Mouse (Mus musculus): ENCODE data around the gene Hpgd. TPM values are rescaled to one million over a fixed set of nuclear protein-coding genes. Genes with fewer than 3 reads are reported as not detected.
A peak's percentile ranks its signal among the peaks of the same experiment; 100 is the strongest.
"Not testable (repeated sequence)": the region's sequence is repeated elsewhere in the genome, so short reads cannot be mapped to it uniquely, and the experiment has no call there.

Hpgd gene
- 15.7 and 22.8 TPM in 2 replicates for polyA plus RNA-seq (2015; fragmentation: Nextera tagmentation; extraction: Ambion mirVana)

DNA sequence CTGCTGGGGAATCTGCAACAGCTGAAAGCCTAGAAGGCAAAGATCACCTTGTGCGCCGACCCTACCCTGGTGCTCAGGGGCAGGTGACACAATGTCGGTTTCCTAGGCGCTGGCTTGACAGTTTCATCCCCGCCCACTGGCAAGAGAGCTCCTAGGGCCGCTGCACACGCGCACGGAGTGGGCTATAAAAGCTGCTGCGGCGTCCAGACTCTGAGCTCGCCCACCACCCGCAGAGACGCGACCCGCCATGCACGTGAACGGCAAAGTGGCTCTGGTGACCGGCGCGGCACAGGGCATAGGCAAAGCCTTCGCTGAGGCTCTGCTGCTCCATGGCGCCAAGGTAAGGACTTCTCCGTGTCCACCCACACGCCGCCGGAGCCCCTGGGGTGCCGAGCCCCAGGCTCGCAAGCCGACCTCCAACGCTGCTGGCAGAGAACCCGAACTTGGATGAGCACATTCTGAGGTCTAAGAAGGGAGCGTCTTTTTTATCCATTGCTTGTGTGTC is at the start of gene Hpgd:
Gene Hpgd, plus strand, starts transcription at position 213 of the 505 bp plus-strand sequence.
- no peak for DNase-seq
- peaks cover 12% of the 10 kb centered on the region for H3K27me3 ChIP-seq
- peak; percentile 54 for ATAC-seq (ENCODE audit: low read depth)
- H3K9ac ChIP-seq: peak within 1 kb of the TSS; percentile 47
- peak within 1 kb of the TSS; percentile 60 for H3K4me2 ChIP-seq
- 0 out of 2 replicates have a peak, but pooled peaks cover 4% of the 10 kb centered on the region for H3K4me1 ChIP-seq (replicated peaks)
- H3K36me3 ChIP-seq: no peaks in the 10 kb centered on the region
- WGBS (ENCODE audit: insufficient replicate concordance): under 1% methylated on average over 33 of the region's 33 CpGs
- H3K4me3 ChIP-seq (replicated peaks): peak within 1 kb of the TSS; percentile 53
- H3K27ac ChIP-seq: peak within 1 kb of the TSS; percentile 1; the same call in 1 of the 2 replicates
- H3K9me3 ChIP-seq (replicated peaks): no peaks in the 10 kb centered on the region

DNA sequence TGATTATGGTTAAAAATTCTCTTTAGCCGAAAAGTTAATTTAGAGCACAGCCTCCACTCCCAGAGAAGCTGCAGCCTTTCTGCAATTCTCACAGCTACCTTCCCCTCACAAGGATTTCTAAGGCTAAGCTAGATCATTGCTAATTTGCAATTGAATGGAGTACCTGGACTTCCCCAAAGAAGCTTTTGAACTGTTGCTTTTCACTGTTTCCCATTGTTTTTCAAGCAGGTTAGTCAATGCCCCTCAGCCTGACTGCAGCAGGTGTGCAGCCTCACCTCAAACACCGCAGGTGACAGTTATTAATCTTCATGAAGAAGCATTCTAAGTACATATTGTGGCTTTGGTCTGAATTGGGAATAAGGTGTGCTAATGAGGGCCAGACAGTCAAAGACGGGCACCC is 42.7 kb upstream of the Hpgd start:
- not testable (repeated sequence) for H3K9ac ChIP-seq; H3K27ac ChIP-seq; H3K9me3 ChIP-seq (replicated peaks); H3K4me3 ChIP-seq (replicated peaks); H3K4me1 ChIP-seq (replicated peaks); ATAC-seq (ENCODE audit: low read depth); H3K4me2 ChIP-seq; DNase-seq; H3K27me3 ChIP-seq; H3K36me3 ChIP-seq
- 65% methylated on average over 3 of the region's 3 CpGs for WGBS (ENCODE audit: insufficient replicate concordance)

DNA sequence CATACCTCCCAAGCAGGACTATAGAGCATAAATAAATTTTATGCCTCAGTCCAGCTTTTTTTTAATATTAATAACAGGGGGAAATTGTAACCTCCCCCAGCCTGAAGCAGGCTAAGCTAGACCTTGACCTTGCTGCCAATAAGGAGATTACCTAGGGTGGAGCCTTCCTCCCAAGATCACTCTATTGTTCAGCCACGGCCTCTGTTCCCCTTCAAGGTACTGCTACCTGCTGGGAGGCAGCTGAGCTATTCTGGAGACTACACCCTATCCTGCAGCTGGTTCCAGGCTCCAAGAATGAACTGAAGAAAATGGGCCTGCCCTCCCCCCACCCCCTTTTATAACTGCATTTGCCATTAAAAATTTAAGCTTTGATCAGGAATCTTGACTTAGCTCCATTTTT is 42.1 kb upstream of the Hpgd start:
- no peak for DNase-seq
- WGBS (ENCODE audit: insufficient replicate concordance): 55% methylated on average over 1 of the region's 1 CpGs
- H3K27me3 ChIP-seq: no peaks in the 10 kb centered on the region

DNA sequence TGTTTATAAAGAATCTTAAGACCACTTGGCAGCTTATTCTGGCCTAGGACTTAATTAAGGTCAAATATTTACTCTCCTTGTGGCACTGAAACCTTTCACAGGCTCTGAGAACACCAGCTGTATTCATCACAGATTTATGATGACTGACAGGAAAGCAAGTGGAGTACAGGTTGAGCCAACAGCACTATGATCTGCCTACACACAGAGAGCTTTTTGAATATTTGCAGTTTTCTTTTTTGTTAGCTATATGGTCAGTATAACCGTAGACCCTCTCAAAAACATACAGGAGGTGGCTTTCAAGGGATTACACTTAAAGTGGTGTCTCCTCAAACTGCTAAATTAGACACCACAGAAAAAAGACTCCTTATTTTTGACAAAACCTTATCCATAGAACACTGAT is 33.2 kb upstream of the Hpgd start:
- Histone ChIP-seq H3K27me3 (no peaks in the 10 kb centered on the region), H3K27ac (no peak overlapping the region), H3K4me2 (no peak overlapping the region), H3K9ac (no peak overlapping the region), H3K4me3 (replicated peaks) (no peak overlapping the region), H3K4me1 (replicated peaks) (no peaks in the 10 kb centered on the region), H3K9me3 (replicated peaks) (no peaks in the 10 kb centered on the region), H3K36me3 (no peaks in the 10 kb centered on the region)
- ATAC-seq (ENCODE audit: low read depth): no peak
- DNase-seq: no peak
- WGBS (ENCODE audit: insufficient replicate concordance): 54% methylated on average over 1 of the region's 1 CpGs

More for the DNA sequence above, 42.1 kb upstream of the Hpgd start:
- Histone ChIP-seq H3K4me2 (no peak overlapping the region), H3K4me3 (replicated peaks) (no peak overlapping the region), H3K4me1 (replicated peaks) (no peaks in the 10 kb centered on the region), H3K9me3 (replicated peaks) (no peaks in the 10 kb centered on the region), H3K36me3 (no peaks in the 10 kb centered on the region), H3K9ac (no peak overlapping the region), H3K27ac (no peak overlapping the region)
- no peak for ATAC-seq (ENCODE audit: low read depth)

DNA sequence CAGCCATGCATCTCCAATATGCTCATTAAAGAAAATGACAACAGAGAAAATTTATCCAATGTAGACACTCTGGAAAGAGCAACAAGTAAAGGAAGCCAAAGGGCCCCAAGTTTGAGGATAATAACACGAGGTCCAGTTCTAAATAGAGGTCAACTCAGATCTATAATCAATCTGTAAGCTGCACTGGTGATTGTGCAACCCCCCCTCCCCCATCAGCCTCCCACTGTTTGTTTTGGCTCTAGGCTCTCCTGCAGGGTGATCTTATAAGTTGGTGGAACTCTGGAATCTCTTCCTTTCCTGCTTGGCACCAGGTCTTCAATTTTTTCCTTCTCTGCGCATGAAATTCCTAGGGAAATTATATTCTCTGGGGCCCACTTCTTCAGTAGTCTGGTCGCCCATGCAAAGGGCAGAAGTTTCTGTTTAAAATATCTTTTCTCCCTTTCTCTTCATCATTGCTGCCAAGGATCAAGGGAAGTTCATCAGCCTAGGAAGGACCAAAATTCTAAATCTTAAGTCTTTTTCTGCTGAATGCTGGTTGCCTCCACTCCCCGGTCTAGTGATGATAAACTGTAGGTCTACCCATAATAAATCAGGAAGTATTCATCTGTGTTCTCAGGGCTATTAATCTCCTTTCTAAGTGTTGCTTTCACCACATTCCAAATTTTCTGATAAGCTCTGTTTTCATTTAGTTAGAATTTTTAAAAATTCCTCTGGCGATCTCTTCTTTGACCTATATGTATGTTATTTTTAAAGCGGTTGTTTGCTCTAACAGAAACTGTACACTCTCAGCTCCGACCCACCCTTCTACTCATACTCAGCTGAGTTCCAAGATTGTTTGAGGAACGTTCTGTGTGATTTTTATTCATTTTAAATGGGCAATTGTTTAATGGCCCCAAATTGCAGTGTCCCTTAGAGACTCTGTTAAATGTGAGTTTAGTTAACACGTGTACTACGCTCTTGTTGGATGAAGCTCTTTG is 24.4 kb upstream of the Hpgd start:
- H3K9ac ChIP-seq: no peak overlapping the region
- DNase-seq (no peak), ATAC-seq (ENCODE audit: low read depth) (0 out of 2 replicates have a peak, but pooled peaks have one; percentile 34)
- H3K4me2 ChIP-seq: no peak overlapping the region
- WGBS (ENCODE audit: insufficient replicate concordance): 59% methylated on average over 10 of the region's 10 CpGs
- H3K36me3 ChIP-seq: no peaks in the 10 kb centered on the region
- no peaks in the 10 kb centered on the region for H3K9me3 ChIP-seq (replicated peaks)
- no peak overlapping the region for H3K27ac ChIP-seq
- no peak overlapping the region for H3K4me3 ChIP-seq (replicated peaks)
- no peaks in the 10 kb centered on the region for H3K4me1 ChIP-seq (replicated peaks)
- H3K27me3 ChIP-seq: no peaks in the 10 kb centered on the region

DNA sequence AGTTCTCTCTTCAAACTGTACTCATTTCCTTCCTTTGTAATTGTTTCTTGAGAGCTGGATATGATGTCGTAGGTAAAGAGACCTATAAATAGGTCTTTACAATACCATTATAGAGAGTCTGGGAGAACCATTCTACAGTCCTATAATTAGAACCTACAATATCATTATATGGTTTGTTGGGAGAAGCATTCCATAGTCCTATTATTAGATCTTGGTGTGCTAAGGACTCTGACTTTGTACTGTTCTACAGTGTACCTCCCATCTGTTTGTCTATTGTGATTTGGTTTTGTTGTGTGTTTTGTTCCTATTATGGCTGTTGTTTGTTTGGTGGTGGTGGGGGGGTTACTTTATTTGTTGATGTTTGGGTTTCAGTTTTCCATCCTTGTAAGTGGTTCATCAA is 21.5 kb upstream of the Hpgd start:
- no peak overlapping the region for H3K27ac ChIP-seq
- 45% methylated on average over 1 of the region's 1 CpGs for WGBS (ENCODE audit: insufficient replicate concordance)

DNA sequence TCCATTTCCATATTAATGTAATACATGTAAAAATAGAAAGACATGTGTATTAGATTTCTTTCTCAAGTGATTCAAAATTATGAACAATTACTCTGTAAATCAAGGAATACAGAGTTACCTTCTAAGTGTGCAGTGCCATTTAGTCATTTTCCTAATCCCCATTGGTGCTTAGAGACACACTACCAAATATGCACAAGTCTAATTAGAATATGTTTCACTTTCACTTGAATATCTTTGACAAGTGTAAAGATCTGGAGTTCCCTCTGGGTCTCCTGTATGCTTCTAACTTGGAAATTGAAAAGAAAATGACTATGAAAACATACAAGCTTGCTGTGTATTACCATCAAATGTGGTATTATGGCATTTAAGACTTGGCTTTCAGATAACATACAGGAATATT is 19.1 kb upstream of the Hpgd start:
- Histone ChIP-seq H3K4me3 (replicated peaks) (no peak overlapping the region), H3K9me3 (replicated peaks) (no peaks in the 10 kb centered on the region), H3K4me1 (replicated peaks) (no peaks in the 10 kb centered on the region), H3K9ac (no peak overlapping the region), H3K36me3 (no peaks in the 10 kb centered on the region), H3K27me3 (no peaks in the 10 kb centered on the region), H3K27ac (no peak overlapping the region), H3K4me2 (no peak overlapping the region)
- ATAC-seq (ENCODE audit: low read depth) (no peak), DNase-seq (no peak)

More for the DNA sequence above, 21.5 kb upstream of the Hpgd start:
- Histone ChIP-seq H3K9me3 (replicated peaks) (no peaks in the 10 kb centered on the region), H3K9ac (no peak overlapping the region), H3K4me1 (replicated peaks) (no peaks in the 10 kb centered on the region), H3K4me3 (replicated peaks) (no peak overlapping the region), H3K27me3 (no peaks in the 10 kb centered on the region), H3K36me3 (no peaks in the 10 kb centered on the region), H3K4me2 (no peak overlapping the region)
- no peak for ATAC-seq (ENCODE audit: low read depth)
- no peak for DNase-seq

DNA sequence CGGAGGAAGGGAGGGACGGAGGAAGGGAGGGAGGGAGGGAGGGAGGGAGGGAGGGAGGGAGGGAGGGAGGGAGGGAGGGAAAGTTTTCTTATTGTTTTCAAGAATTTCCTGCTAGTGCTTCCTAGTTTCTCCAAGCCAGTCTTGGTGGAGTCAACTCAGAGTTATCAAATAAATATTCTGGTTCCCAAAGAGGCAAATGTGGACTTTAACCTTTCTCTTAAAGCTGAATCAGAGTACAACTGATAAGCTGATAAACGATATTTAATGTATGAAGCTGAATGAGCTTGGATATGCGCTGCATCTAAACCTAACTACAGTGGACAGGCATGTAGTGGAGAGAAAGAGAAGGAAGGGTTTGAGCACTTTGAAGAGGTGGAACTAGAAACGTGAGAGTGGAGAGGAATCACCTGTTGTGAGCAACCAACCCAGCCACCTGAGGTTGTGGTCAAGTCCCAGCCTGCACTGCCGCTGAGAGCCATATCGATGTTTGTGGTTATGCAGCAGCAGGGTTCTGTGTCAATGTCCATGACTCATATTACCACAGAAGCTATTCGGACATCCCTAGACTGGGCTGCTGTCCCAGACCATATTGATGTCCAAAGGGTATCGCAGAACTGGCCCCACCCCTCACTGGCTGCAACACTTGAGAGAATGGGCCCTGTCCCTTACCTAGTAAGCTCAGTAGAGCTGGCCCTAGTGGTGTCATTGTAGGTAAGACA is 16.4 kb upstream of the Hpgd start:
- ATAC-seq (ENCODE audit: low read depth) (no peak), DNase-seq (no peak)
- no peak overlapping the region for H3K27ac ChIP-seq
- no peaks in the 10 kb centered on the region for H3K9me3 ChIP-seq (replicated peaks)
- H3K9ac ChIP-seq: no peak overlapping the region
- no peaks in the 10 kb centered on the region for H3K27me3 ChIP-seq
- H3K4me2 ChIP-seq: no peak overlapping the region
- no peak overlapping the region for H3K4me3 ChIP-seq (replicated peaks)
- H3K36me3 ChIP-seq: no peaks in the 10 kb centered on the region
- WGBS (ENCODE audit: insufficient replicate concordance): 50% methylated on average over 7 of the region's 9 CpGs
- no peaks in the 10 kb centered on the region for H3K4me1 ChIP-seq (replicated peaks)

DNA sequence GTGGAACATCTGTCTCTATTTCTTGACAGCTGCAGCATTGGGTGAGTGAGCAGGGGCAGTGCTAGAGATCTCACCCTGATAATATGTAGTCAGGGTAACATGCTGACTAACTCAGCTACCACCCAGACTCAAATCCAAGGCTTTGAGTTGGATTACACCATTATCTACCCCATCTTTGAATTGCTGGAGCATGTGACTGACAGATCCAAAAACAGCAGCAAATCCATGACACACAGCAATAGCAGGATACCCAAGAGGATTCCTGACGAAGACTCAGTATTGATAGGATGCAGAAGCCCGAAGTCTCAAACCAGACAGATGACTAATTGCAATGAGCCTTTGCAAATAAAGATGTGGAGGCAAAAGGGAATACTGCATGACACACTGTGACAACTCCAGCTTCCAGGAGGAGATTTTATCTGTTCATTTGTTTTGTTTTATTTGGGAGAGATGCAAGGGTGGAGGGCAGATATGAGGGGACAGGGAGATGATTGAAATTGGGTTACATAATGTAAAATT is 15.8 kb upstream of the Hpgd start:
- H3K4me3 ChIP-seq (replicated peaks): no peak overlapping the region
- H3K27me3 ChIP-seq: no peaks in the 10 kb centered on the region
- 65% methylated on average over 2 of the region's 2 CpGs for WGBS (ENCODE audit: insufficient replicate concordance)
- DNase-seq: no peak
- no peak for ATAC-seq (ENCODE audit: low read depth)
- no peak overlapping the region for H3K4me2 ChIP-seq
- H3K9ac ChIP-seq: no peak overlapping the region
- no peaks in the 10 kb centered on the region for H3K36me3 ChIP-seq
- H3K9me3 ChIP-seq (replicated peaks): no peaks in the 10 kb centered on the region
- no peak overlapping the region for H3K27ac ChIP-seq
- H3K4me1 ChIP-seq (replicated peaks): no peaks in the 10 kb centered on the region

DNA sequence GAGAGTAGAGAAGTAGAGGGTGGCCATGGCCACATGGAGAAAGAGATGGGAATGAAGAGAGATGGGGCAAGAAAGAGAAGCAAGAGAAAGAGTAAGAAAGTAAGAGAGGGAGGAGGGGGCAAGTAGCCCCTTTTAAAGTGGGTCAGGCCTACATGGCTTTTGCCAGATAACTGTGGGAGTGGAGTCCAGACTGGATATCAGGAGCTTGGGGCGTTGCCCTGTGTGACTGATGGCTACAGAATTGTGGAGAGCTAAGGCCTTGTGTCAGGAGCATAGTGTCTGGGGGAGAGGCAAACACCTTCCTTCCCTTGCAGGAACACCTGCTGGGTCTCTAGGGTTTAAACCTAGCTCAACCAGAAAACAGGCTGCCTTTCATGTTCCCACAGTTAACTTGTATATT is 10.4 kb upstream of the Hpgd start:
- H3K9me3 ChIP-seq (replicated peaks): no peaks in the 10 kb centered on the region
- H3K36me3 ChIP-seq: no peaks in the 10 kb centered on the region
- no peak overlapping the region for H3K27ac ChIP-seq
- H3K27me3 ChIP-seq: no peaks in the 10 kb centered on the region
- no peak overlapping the region for H3K9ac ChIP-seq
- ATAC-seq (ENCODE audit: low read depth): no peak
- no peaks in the 10 kb centered on the region for H3K4me1 ChIP-seq (replicated peaks)
- WGBS (ENCODE audit: insufficient replicate concordance): 43% methylated on average over 1 of the region's 1 CpGs
- no peak overlapping the region for H3K4me3 ChIP-seq (replicated peaks)
- no peak for DNase-seq
- H3K4me2 ChIP-seq: no peak overlapping the region

DNA sequence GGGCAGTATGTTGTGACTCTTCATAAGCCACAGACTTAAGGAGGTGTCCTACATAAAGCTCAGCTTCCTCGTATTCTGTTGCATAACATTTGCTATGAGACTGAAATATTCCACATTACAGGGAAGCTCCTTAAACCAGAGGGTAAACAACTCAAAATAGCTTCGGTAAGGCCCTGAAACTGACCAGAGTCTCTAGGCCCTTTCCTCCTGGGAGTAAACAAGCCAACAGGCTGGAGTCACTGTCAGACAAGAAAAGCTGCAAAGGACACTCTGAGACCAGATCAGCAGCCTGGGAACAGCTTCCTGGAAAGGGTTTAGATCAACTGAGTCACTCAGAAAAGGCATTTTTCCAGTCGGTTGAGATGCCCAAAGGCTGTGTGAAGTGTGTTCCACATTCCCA is 9.4 kb upstream of the Hpgd start:
- WGBS (ENCODE audit: insufficient replicate concordance): 29% methylated on average over 3 of the region's 3 CpGs
- ATAC-seq (ENCODE audit: low read depth): no peak
- Histone ChIP-seq H3K4me1 (replicated peaks) (no peaks in the 10 kb centered on the region), H3K27me3 (no peaks in the 10 kb centered on the region), H3K36me3 (no peaks in the 10 kb centered on the region), H3K4me3 (replicated peaks) (no peak overlapping the region), H3K9me3 (replicated peaks) (no peaks in the 10 kb centered on the region), H3K9ac (no peak overlapping the region), H3K27ac (no peak overlapping the region), H3K4me2 (no peak overlapping the region)
- no peak for DNase-seq
